Mouse (Mus musculus) embryonic fibroblast, embryonic 13.5 days (primary cell): ENCODE results near the gene Foxn3. TPM values are rescaled to one million over a fixed set of nuclear protein-coding genes. Genes with fewer than 3 reads are reported as not detected.

Experiments used
- H3K27ac ChIP-seq: 2 replicates; pipeline ENCODE4 v1.5.1; 2012; ENCODE audit warnings: low read length, control low read depth, inconsistent platforms; ENCODE audit not compliant: insufficient read depth
- H3K4me1 ChIP-seq: 2 replicates; pipeline ENCODE4 v1.6.1; 2011; ENCODE audit warnings: low read length; ENCODE audit not compliant: control insufficient read depth, insufficient read depth
- H3K4me3 ChIP-seq: 2 replicates; pipeline ENCODE4 v1.5.1; 2011; ENCODE audit warnings: mild to moderate bottlenecking, control low read depth, low read length; ENCODE audit not compliant: insufficient read depth
- CTCF ChIP-seq: IDR thresholded peaks from 2 replicates; pipeline ENCODE4 v1.5.1; 2011; ENCODE audit warnings: mild to moderate bottlenecking, control low read depth, low read length, moderate library complexity, borderline replicate concordance; ENCODE audit not compliant: insufficient read depth
- POLR2A ChIP-seq: IDR thresholded peaks from 2 replicates; pipeline ENCODE4 v1.6.1; 2011; ENCODE audit warnings: low read depth, mild to moderate bottlenecking, control low read depth, low read length, moderate library complexity
- polyA plus RNA-seq: library from polyadenylated mRNA; stranded (reverse); fragments of >200 nt; gene quantifications from 2 replicates; pipeline ENCODE4 v1.2.4, GENCODE M21; 2011; ENCODE audit warnings: low read depth; ENCODE audit not compliant: missing spikeins, insufficient read length

The Foxn3 gene
- polyA plus RNA-seq, 1 experiment = 59.0 TPM

GRCm38 (mm10) chr12:99430992-99431391 is 132.4 kb downstream of the Foxn3 start:
- no peak overlapping the region for H3K4me3 ChIP-seq
- TF ChIP-seq CTCF = no peak
- TF ChIP-seq POLR2A = no peak
- H3K4me1 ChIP-seq = no peaks in the 10 kb centered on the region; the same call in 1 of the 2 replicates
- H3K27ac ChIP-seq = no peak overlapping the region

- Histone ChIP-seq H3K4me3 (no peak overlapping the region), H3K4me1 (no peaks in the 10 kb centered on the region; the same call in 1 of the 2 replicates), H3K27ac (no peak overlapping the region)
- TF ChIP-seq POLR2A (no peak), CTCF (no peak)
Measured at GRCm38 (mm10) chr12:99429101-99429500, 134.3 kb downstream of the Foxn3 start.

DNA sequence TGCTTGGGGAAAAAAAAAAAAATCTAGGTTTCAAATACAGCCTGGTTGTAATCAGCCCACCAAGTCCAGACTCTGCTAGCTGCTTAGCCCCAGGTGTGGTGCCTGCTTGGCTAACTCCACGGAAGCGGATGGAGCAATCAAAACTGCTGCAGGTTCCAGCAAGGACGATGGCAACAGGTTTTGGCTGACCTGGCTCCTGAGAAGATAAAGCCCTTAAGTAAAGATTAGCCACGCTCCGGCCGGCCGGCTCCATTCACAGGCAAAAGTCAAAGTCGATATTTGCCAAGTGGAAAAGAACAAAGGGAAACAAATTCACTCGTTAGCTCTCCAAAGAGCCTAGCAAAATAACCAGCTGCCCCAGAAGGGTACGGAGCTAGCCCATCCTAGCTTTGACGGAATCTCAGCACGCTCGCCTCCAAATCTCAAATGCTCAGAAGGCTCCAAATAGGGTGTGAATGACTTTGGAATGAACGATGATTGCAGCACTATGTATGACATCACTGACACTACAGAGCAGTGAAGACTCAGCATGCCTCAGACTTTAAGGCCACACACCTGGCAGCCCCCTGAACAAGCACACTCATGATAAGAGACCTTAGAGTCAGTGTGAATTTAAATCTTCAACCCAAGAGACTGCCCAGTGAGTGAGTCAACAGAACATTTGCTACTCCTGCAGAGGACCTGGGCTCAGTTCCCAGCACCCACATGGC is 137.0 kb downstream of the Foxn3 start:
- H3K27ac ChIP-seq = no peak overlapping the region
- no peak overlapping the region for H3K4me3 ChIP-seq
- TF ChIP-seq CTCF (no peak), POLR2A (no peak)
- H3K4me1 ChIP-seq = no peaks in the 10 kb centered on the region; the same call in 1 of the 2 replicates

DNA sequence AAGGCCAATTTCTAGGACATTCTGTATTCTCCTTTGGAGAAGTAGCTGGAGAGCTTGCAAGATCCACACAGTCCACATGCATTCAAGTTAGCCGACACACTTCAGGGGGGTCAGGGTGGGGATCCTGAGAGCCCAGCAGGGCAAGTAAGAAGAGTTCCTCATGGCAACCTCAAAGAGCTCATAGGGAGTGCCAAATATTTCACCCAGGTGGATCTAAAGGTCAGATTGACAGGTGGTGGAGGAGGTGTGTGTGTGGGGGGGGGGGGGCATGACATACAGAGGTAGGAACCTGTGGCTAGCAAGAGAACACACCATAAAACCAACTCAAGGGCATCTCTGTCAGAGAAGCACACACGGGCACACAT is 144.0 kb downstream of the Foxn3 start:
- TF ChIP-seq CTCF = no peak
- no peak for TF ChIP-seq POLR2A
- no peaks in the 10 kb centered on the region for H3K4me1 ChIP-seq
- H3K27ac ChIP-seq = no peak overlapping the region
- no peak overlapping the region for H3K4me3 ChIP-seq

GRCm38 (mm10) chr12:99418476-99419395 is 144.6 kb downstream of the Foxn3 start:
- Histone ChIP-seq H3K4me3 (no peak overlapping the region), H3K27ac (no peak overlapping the region), H3K4me1 (no peaks in the 10 kb centered on the region)
- TF ChIP-seq CTCF (no peak), POLR2A (no peak)

GRCm38 (mm10) chr12:99417885-99418284 is 145.5 kb downstream of the Foxn3 start:
- TF ChIP-seq CTCF = no peak
- Histone ChIP-seq H3K4me3 (no peak overlapping the region), H3K27ac (no peak overlapping the region), H3K4me1 (no peaks in the 10 kb centered on the region)

- Histone ChIP-seq H3K27ac (no peak overlapping the region), H3K4me3 (no peak overlapping the region), H3K4me1 (no peaks in the 10 kb centered on the region)
- no peak for TF ChIP-seq CTCF
- TF ChIP-seq POLR2A = no peak
Measured at GRCm38 (mm10) chr12:99415538-99415937, 147.8 kb downstream of the Foxn3 start.

GRCm38 (mm10) chr12:99412496-99412895 is 150.9 kb downstream of the Foxn3 start:
- H3K4me3 ChIP-seq = no peak overlapping the region
- no peaks in the 10 kb centered on the region for H3K4me1 ChIP-seq
- no peak overlapping the region for H3K27ac ChIP-seq
- TF ChIP-seq CTCF = no peak

DNA sequence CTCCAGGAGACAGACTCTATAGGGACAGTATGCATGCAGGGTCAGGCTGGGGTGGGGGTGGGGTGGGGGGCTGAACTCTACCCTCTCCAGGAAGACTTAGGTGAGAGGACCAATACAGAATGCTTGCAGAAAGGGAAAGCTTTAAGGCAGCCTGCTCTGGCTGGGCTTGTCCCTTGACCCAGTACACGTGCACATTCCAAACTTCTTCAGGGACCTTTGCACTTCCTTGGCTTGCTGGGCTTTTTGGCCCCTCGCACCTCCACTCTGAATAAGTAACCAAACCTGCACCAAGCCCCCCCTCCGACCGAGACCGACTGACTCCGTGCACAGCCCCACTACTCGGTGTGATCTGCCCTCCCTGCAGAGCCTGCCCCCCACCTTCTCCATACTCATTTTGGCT is 151.3 kb downstream of the Foxn3 start:
- no peak overlapping the region for H3K4me3 ChIP-seq
- TF ChIP-seq CTCF (no peak), POLR2A (no peak)
- H3K4me1 ChIP-seq = no peaks in the 10 kb centered on the region
- no peak overlapping the region for H3K27ac ChIP-seq

- TF ChIP-seq POLR2A = no peak
- no peak for TF ChIP-seq CTCF
- no peak overlapping the region for H3K4me3 ChIP-seq
- no peak overlapping the region for H3K27ac ChIP-seq
- H3K4me1 ChIP-seq = no peaks in the 10 kb centered on the region
Measured at GRCm38 (mm10) chr12:99408651-99409050, 154.7 kb downstream of the Foxn3 start.

DNA sequence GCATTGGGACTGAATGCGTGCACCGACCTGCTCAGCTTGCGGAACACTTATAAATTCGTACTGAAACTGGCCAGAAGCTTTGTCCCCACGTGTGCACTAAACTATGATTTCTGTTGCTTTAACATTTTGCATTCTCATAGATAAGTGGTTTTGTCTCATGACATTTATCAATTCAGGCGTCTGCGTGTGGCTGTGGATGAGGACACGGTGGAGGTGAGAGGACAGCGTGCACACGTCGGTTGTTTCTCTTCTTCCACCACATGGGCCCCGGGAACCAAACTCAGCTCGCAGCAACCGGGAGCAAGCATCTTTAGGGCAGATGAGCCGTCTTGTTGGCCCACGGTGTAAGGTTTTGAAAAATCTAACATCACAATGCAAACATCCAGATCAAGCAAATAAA is 155.3 kb downstream of the Foxn3 start:
- no peak overlapping the region for H3K4me3 ChIP-seq
- H3K27ac ChIP-seq = no peak overlapping the region
- TF ChIP-seq POLR2A = no peak
- H3K4me1 ChIP-seq = no peaks in the 10 kb centered on the region
